Mouse (Mus musculus): ENCODE results near the gene Taok3. TPM values are rescaled to one million over a fixed set of nuclear protein-coding genes. Genes with fewer than 3 reads are reported as not detected.

Taok3 gene
- total and polyA plus RNA-seq, 3 experiments, result 32.1 to 79.2 TPM; not detected in 1

- 0 out of 2 replicates have a peak, but pooled peaks have one; percentile 29 for TF ChIP-seq MAZ (IDR thresholded peaks at IDR 0.05; ENCODE audit: low read depth, low read length)
- TF ChIP-seq POLR2AphosphoS2 (IDR thresholded peaks at IDR 0.05; ENCODE audit: low read length), result no peak; the same call in 1 of the 2 replicates
- TF ChIP-seq SIN3A (IDR thresholded peaks at IDR 0.05; ENCODE audit: low read length), result peak; percentile 79
Measured at GRCm38 (mm10) chr5:117134066-117134888, 14.3 kb downstream of the Taok3 start (continued).

- Histone ChIP-seq H3K36me3 (ENCODE audit: control insufficient read depth in 1 of 2, insufficient read depth in 2 of 2, low read length in 2 of 2) (peaks cover 0 to 32% of the 10 kb centered on the region in 2 experiments; a peak in 2 of 4 replicates), H3K79me2 (ENCODE audit: control insufficient read depth, insufficient read depth, low read length, poor library complexity) (peaks cover 50% of the 10 kb centered on the region), H3K4me1 (ENCODE audit: control insufficient read depth in 1 of 2, insufficient read depth in 2 of 2, low read length in 2 of 2) (peaks cover 13 to 38% of the 10 kb centered on the region in 2 experiments), H3K9ac (ENCODE audit: control insufficient read depth, low read depth, low read length, poor library complexity, severe bottlenecking) (peak overlapping the region; percentile 96), H3K4me3 (ENCODE audit: control insufficient read depth in 1 of 2, insufficient read depth in 1 of 2, low read depth in 2 of 2, low read length in 2 of 2) (peak overlapping the region; percentile 76 to 91), H3K27ac (ENCODE audit: control insufficient read depth, low read depth, low read length) (peak overlapping the region; percentile 100), H3K9me3 (replicated peaks; ENCODE audit: insufficient read depth, low read length) (no peaks in the 10 kb centered on the region), H3K27me3 (ENCODE audit: control insufficient read depth in 1 of 2, insufficient read depth in 2 of 2, low read length in 2 of 2) (no peaks in the 10 kb centered on the region)
- DNase-seq (ENCODE audit: low read depth, low spot score), result no peak
- no peak for TF ChIP-seq CHD2 (IDR thresholded peaks at IDR 0.05; ENCODE audit: low read length)
- no peak for TF ChIP-seq GATA1 (IDR thresholded peaks at IDR 0.05; ENCODE audit: low read depth, low read length)
- TF ChIP-seq ZNF384 (IDR thresholded peaks at IDR 0.05; ENCODE audit: low read depth, low read length), result 0 out of 2 replicates have a peak, but pooled peaks have one; percentile 15
- TF ChIP-seq CHD1 (IDR thresholded peaks at IDR 0.05; ENCODE audit: low read depth, low read length), result 0 out of 2 replicates have a peak, but pooled peaks have one; percentile 1
Measured at GRCm38 (mm10) chr5:117134889-117135456, 15.0 kb downstream of the Taok3 start.

- Histone ChIP-seq H3K4me1 (ENCODE audit: control insufficient read depth in 1 of 2, insufficient read depth in 2 of 2, low read length in 2 of 2) (peaks cover 13 to 38% of the 10 kb centered on the region in 2 experiments), H3K4me3 (ENCODE audit: control insufficient read depth in 1 of 2, insufficient read depth in 1 of 2, low read depth in 2 of 2, low read length in 2 of 2) (peak overlapping the region; percentile 58 to 76), H3K27me3 (ENCODE audit: control insufficient read depth in 1 of 2, insufficient read depth in 2 of 2, low read length in 2 of 2) (no peaks in the 10 kb centered on the region), H3K36me3 (ENCODE audit: control insufficient read depth in 1 of 2, insufficient read depth in 2 of 2, low read length in 2 of 2) (peaks cover 0 to 32% of the 10 kb centered on the region in 2 experiments; a peak in 3 of 4 replicates), H3K9me3 (replicated peaks; ENCODE audit: insufficient read depth, low read length) (no peaks in the 10 kb centered on the region), H3K9ac (ENCODE audit: control insufficient read depth, low read depth, low read length, poor library complexity, severe bottlenecking) (peak overlapping the region; percentile 75), H3K27ac (ENCODE audit: control insufficient read depth, low read depth, low read length) (peak overlapping the region; percentile 100), H3K79me2 (ENCODE audit: control insufficient read depth, insufficient read depth, low read length, poor library complexity) (peaks cover 59% of the 10 kb centered on the region)
- peak; percentile 89 for DNase-seq (ENCODE audit: low read depth, low spot score)
- peak in 1 of 2 experiments; percentile 64; a peak in 1 of 4 replicates for TF ChIP-seq POLR2A (IDR thresholded peaks at IDR 0.05; ENCODE audit: control insufficient read depth in 1 of 2, insufficient read depth in 1 of 2, low read depth in 1 of 2, low read length in 2 of 2, poor library complexity in 1 of 2)
- TF ChIP-seq MYC (IDR thresholded peaks at IDR 0.05; ENCODE audit: low read depth, low read length), result 0 out of 2 replicates have a peak, but pooled peaks have one; percentile 38
- TF ChIP-seq MAX (IDR thresholded peaks at IDR 0.05; ENCODE audit: low read length), result peak; percentile 32; the same call in 1 of the 2 replicates
- no peak for TF ChIP-seq UBTF (IDR thresholded peaks at IDR 0.05; ENCODE audit: borderline replicate concordance, insufficient read depth, low read depth, low read length)
- TF ChIP-seq ZC3H11A (IDR thresholded peaks at IDR 0.05; ENCODE audit: low read depth, low read length), result no peak
- no peak for TF ChIP-seq ZKSCAN1 (IDR thresholded peaks at IDR 0.05; ENCODE audit: low read depth, low read length)
- no peak for TF ChIP-seq POLR2AphosphoS5 (IDR thresholded peaks at IDR 0.05; ENCODE audit: borderline replicate concordance, low read depth, low read length)
- TF ChIP-seq ETS1 (IDR thresholded peaks at IDR 0.05; ENCODE audit: low read depth, low read length), result peak; percentile 81
- no peak for TF ChIP-seq NRF1 (IDR thresholded peaks at IDR 0.05; ENCODE audit: insufficient read depth, low read depth, low read length, poor library complexity, severe bottlenecking)
- TF ChIP-seq TBP (IDR thresholded peaks at IDR 0.05; ENCODE audit: low read depth, low read length), result 0 out of 2 replicates have a peak, but pooled peaks have one; percentile 35
- TF ChIP-seq GATA1 (IDR thresholded peaks at IDR 0.05; ENCODE audit: low read depth, low read length), result peak; percentile 58
- no peak for TF ChIP-seq ZMIZ1 (IDR thresholded peaks at IDR 0.05; ENCODE audit: low read depth, low read length)
- no peak for TF ChIP-seq USF2 (IDR thresholded peaks at IDR 0.05; ENCODE audit: borderline replicate concordance in 1 of 2, insufficient read depth in 1 of 2, low read depth in 1 of 2, low read length in 2 of 2)
- peak; percentile 77 for TF ChIP-seq SIN3A (IDR thresholded peaks at IDR 0.05; ENCODE audit: low read length)
- peak in 1 of 2 experiments; percentile 64; a peak in 2 of 4 replicates for TF ChIP-seq EP300 (IDR thresholded peaks at IDR 0.05; ENCODE audit: low read depth in 1 of 2, low read length in 2 of 2)
- TF ChIP-seq RCOR1 (IDR thresholded peaks at IDR 0.05; ENCODE audit: low read depth, low read length), result no peak
- TF ChIP-seq JUND (IDR thresholded peaks at IDR 0.05; ENCODE audit: low read depth, low read length), result no peak
- TF ChIP-seq TCF12 (IDR thresholded peaks at IDR 0.05; ENCODE audit: low read depth, low read length), result peak; percentile 53; the same call in 1 of the 2 replicates
- TF ChIP-seq CHD1 (IDR thresholded peaks at IDR 0.05; ENCODE audit: low read depth, low read length), result no peak
- TF ChIP-seq CTCF (IDR thresholded peaks at IDR 0.05 in 2 of 3, conservative IDR thresholded peaks at IDR 0.05 in 1 of 3; ENCODE audit: control insufficient read depth in 1 of 3, insufficient read depth in 1 of 3, low read depth in 2 of 3, low read length in 3 of 3, poor library complexity in 1 of 3, severe bottlenecking in 1 of 3), result no peak
- TF ChIP-seq TAL1 (IDR thresholded peaks at IDR 0.05; ENCODE audit: low read length), result peak; percentile 63
- TF ChIP-seq ZNF384 (IDR thresholded peaks at IDR 0.05; ENCODE audit: low read depth, low read length), result no peak
- no peak for TF ChIP-seq POLR2AphosphoS2 (IDR thresholded peaks at IDR 0.05; ENCODE audit: low read length)
Measured at GRCm38 (mm10) chr5:117135869-117136268, 15.9 kb downstream of the Taok3 start.
